Mouse (Mus musculus): ENCODE data around the gene B9d2. TPM values are rescaled to one million over a fixed set of nuclear protein-coding genes. Genes with fewer than 3 reads are reported as not detected.

Gene B9d2
- total RNA-seq, 4 experiments from 2014 or later = 6.6 to 10.6 (median 6.8) TPM

DNA sequence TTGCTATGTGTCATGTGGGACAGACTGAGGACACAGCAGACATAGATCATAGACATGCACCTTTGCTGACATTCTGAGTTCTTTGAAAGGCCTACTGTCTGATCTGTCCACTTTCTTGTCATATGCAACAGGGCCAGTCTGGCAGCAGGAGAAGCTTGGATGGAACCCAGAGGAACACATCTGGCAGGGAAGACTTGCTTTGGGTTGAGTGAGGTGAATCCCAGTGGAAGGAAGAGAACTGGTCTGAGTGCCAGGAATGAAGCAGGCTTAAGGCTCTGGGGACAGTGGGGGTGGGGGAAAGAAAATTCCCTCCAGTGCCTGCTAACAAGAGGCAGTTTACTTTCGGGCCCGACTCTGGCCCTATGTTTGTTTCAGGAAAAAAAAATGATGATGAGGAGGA, 49.3 kb downstream of the B9d2 start:
- peak; percentile 67 to 71 for DNase-seq (ENCODE audit: low spot score in 2 of 2)

DNA sequence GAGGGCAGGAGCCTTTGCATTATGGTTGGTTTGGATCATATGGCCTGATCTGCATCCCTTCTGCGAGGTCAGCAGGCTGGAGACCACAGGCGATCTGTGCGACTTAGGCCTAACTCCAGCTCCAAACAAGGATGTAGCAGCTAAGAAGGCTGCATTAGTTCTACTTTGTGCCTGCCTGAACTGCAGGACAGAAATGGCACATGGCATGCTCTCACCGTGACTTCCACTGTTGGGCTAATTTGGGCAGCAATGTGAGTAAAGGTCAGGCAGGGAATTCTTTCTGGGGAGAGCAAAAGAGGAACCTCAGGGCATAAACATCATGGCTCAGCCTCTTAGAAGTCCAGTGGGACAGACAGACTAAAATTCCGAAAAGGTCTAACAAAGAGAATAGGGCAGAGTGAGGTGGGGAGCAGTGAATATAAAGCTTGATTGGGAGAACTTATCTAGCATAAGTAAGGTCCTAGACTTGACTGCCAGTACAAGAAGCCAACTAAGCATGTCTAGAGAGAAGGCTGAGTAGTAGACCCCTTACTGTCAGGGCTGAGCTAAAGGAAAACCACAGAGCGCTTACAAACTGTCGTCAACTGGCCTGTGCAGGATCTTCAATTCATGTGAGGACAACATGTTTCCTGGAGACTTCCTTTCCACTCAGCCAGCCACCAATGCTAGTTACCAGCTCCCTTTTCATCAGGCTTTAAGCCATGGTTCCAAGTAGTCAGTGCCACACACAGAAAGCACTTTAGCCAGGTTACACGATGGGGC, 50.9 kb downstream of the B9d2 start:
- DNase-seq (ENCODE audit: low spot score in 2 of 2) = no peak

DNA sequence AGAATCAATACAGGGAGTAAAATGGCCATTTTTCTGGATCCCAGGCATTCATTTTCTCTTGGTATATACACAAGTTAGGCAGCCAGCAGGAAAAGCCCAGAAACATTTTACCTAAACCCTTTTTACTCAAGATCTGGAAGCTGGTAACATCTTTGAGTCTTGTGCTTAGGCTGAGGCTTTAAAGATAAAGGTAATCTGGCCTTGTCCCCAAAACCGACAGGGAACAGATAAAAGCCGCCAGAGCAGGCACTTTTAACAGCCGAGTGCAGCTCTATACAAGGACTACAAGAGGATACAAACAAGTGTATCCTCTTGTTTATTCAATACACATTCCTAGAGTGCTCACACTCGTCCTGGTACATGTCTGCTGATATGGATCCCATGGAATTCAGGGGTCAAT, 54.4 kb downstream of the B9d2 start:
- DNase-seq (ENCODE audit: low spot score in 2 of 2) = no peak

Other genes starting within 250 kb of the B9d2 start
- gene Ceacam1, start 203.2 kb upstream of the B9d2 start, total RNA-seq (2022) = 1 to 10 TPM; 1.9 to 4.8 (median 3.3) TPM
- under 1 TPM; 0.17 to 0.67 (median 0.33) TPM for gene Ceacam2, start 140.9 kb upstream of the B9d2 start, total RNA-seq (2022)
- gene Erich4, start 64.9 kb upstream of the B9d2 start, total RNA-seq (2022) = not detected
- 10 to 100 TPM; 32.4 to 38.1 (median 36.0) TPM for gene Dmac2, start 61.4 kb upstream of the B9d2 start, total RNA-seq (2022)
- gene B3gnt8, start 54.1 kb upstream of the B9d2 start, total RNA-seq (2022) = 1 to 10 TPM in 2 of 4 experiments, under 1 TPM in 2; 0.22 to 1.5 (median 0.95) TPM
- gene Bckdha, start 21.8 kb upstream of the B9d2 start, total RNA-seq (2022) = 100 to 1,000 TPM; 116 to 140 (median 128) TPM
- 10 to 100 TPM; 24.3 to 32.8 (median 27.2) TPM for gene Exosc5, start 21.6 kb upstream of the B9d2 start, total RNA-seq (2022)
- not detected for gene Tmem91, start 5.6 kb upstream of the B9d2 start, total RNA-seq (2022)
- gene Tgfb1, start 6.2 kb downstream of the B9d2 start, total RNA-seq (2022) = 1 to 10 TPM; 2.1 to 4.7 (median 3.9) TPM
- 10 to 100 TPM; 42.1 to 47.9 (median 46.9) TPM for gene Ccdc97, start 38.3 kb downstream of the B9d2 start, total RNA-seq (2022)
- 10 to 100 TPM; 64.8 to 83.6 (median 73.5) TPM for gene Hnrnpul1, start 74.0 kb downstream of the B9d2 start, total RNA-seq (2022)
- gene Axl, start 107.9 kb downstream of the B9d2 start, total RNA-seq (2022) = 10 to 100 TPM; 22.0 to 45.0 (median 28.1) TPM
- under 1 TPM in 3 of 4 experiments, not detected in 1; 0.11 to 0.44 (median 0.22) TPM for gene Cyp2s1, start 136.1 kb downstream of the B9d2 start, total RNA-seq (2022)
- under 1 TPM in 1 of 4 experiments, not detected in 3; 0.13 TPM for gene Cyp2b10, start 216.8 kb downstream of the B9d2 start, total RNA-seq (2022)

Measured in gastrocnemius, adult 8-10 months (tissue).